Mouse (Mus musculus): ENCODE data around the gene Sdc3. TPM values are rescaled to one million over a fixed set of nuclear protein-coding genes. Genes with fewer than 3 reads are reported as not detected.

Gene Sdc3
- polyA plus RNA-seq, 1 experiment, result 14.2 TPM

DNA sequence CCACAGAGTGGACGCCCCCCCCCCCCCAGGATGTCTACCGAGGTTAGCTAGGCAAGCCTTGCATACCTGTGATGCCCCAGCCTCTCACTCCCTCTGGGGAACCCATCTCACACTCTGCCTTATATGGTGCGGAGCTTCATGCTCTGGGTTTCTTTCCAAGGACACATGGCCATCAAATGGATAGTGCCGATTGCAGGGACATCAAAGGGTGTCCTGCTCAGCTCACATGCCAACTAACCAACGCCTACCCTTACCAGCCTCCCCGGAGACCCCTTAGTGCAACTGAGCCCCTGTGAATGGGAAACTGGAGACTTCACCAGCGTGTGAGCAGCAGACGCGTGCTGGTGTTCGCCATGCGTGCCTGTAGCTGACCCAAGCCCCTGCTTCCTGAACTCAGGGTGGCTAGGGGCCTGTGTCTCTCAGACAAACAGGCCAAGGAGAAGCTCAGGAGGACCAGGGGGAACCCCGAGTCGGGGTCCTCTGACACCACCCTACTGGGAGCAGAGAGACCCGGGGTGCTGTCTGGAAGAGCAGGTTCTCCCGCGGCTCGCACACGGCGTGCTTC lies 444 bp upstream of the Sdc3 start:
- H3K36me3 ChIP-seq (ENCODE audit: control insufficient read depth, insufficient read depth, low read length), result no peaks in the 10 kb centered on the region
- H3K27me3 ChIP-seq (ENCODE audit: control insufficient read depth, insufficient read depth, low read length), result peaks cover 21% of the 10 kb centered on the region
- 6% methylated on average over 19 of the region's 19 CpGs for WGBS
- TF ChIP-seq CTCF (IDR thresholded peaks at IDR 0.05; ENCODE audit: extremely low read depth, insufficient read length, insufficient replicate concordance, low read depth, low read length) (no peak), POLR2A (IDR thresholded peaks at IDR 0.05; ENCODE audit: low read depth, low read length) (no peak)
- H3K4me1 ChIP-seq (ENCODE audit: control insufficient read depth, insufficient read depth, insufficient read length, low read length), result peaks cover 6% of the 10 kb centered on the region
- no peak overlapping the region for H3K27ac ChIP-seq (ENCODE audit: insufficient read depth, low read depth, low read length)
- H3K4me3 ChIP-seq (ENCODE audit: low read depth, low read length), result peak overlapping the region; percentile 54

DNA sequence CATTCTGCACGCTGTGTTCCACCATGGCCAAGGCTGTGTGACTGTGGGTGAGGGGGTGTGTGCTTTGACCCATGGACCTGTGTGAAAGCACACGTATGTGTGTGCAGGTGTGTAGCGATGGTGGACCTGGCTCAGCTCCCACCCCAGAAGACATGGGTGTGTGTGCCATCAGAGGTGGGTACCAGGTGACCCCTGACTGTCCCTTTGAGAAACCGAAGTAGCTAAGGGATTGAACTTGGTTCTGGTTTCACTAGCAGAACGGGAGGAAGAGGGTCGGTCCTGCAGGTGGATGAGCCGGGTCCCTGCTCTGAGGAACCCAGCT lies 804 bp downstream of the Sdc3 start:
- H3K27ac ChIP-seq (ENCODE audit: insufficient read depth, low read depth, low read length), result no peak overlapping the region
- WGBS, result 23% methylated on average over 7 of the region's 7 CpGs
- H3K4me1 ChIP-seq (ENCODE audit: control insufficient read depth, insufficient read depth, insufficient read length, low read length), result peaks cover 6% of the 10 kb centered on the region
- TF ChIP-seq CTCF (IDR thresholded peaks at IDR 0.05; ENCODE audit: extremely low read depth, insufficient read length, insufficient replicate concordance, low read depth, low read length), result no peak
- TF ChIP-seq POLR2A (IDR thresholded peaks at IDR 0.05; ENCODE audit: low read depth, low read length), result no peak
- H3K27me3 ChIP-seq (ENCODE audit: control insufficient read depth, insufficient read depth, low read length), result peaks cover 21% of the 10 kb centered on the region
- H3K36me3 ChIP-seq (ENCODE audit: control insufficient read depth, insufficient read depth, low read length), result no peaks in the 10 kb centered on the region
- peak overlapping the region; percentile 68 for H3K4me3 ChIP-seq (ENCODE audit: low read depth, low read length)

DNA sequence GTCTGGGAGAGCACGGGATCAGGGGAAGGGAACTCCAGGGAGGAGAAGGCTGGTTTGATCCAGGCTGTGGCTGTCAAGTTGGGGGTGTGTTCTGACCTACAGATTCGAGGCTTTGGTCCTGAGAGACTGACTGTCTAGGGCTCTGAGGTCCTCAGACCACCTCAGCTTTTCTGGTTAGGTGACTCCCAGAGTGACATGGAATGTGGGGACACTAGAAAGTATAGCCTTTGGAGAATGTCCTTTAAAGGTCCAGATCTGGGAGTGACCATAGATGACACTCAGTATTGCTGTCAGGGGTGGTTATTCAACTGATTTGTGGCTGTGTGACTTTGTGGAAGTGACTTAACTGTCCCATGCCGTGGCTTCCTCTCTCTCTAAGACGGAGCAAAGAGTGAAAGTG lies 2.4 kb downstream of the Sdc3 start:
- Histone ChIP-seq H3K27me3 (ENCODE audit: control insufficient read depth, insufficient read depth, low read length) (peaks cover 21% of the 10 kb centered on the region), H3K27ac (ENCODE audit: insufficient read depth, low read depth, low read length) (no peak overlapping the region)

DNA sequence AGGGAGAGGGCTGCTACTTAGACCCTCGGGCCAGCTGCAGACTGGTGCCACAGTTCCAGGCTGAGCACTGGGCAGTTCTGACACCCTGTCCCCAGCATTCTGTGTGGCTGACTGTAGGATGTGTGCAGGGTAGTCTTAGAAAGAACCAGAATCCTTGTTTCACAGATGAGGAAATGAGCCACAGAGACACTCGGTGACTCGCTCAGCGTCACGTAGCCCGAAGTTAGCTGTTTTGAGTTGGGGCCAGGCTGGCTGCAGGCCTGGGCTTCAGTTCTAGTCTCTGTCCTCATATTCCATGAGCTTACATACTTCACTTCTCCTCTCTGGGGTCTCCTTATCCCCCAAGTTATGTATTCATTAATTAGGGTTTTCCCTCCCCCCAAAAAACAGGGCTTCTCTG lies 3.6 kb downstream of the Sdc3 start:
- H3K27ac ChIP-seq (ENCODE audit: insufficient read depth, low read depth, low read length), result no peak overlapping the region
- H3K36me3 ChIP-seq (ENCODE audit: control insufficient read depth, insufficient read depth, low read length), result no peaks in the 10 kb centered on the region
- no peak overlapping the region for H3K4me3 ChIP-seq (ENCODE audit: low read depth, low read length)
- TF ChIP-seq POLR2A (IDR thresholded peaks at IDR 0.05; ENCODE audit: low read depth, low read length), result no peak
- TF ChIP-seq CTCF (IDR thresholded peaks at IDR 0.05; ENCODE audit: extremely low read depth, insufficient read length, insufficient replicate concordance, low read depth, low read length), result no peak
- WGBS, result 89% methylated on average over 6 of the region's 6 CpGs
- peaks cover 21% of the 10 kb centered on the region for H3K27me3 ChIP-seq (ENCODE audit: control insufficient read depth, insufficient read depth, low read length)
- H3K4me1 ChIP-seq (ENCODE audit: control insufficient read depth, insufficient read depth, insufficient read length, low read length), result peaks cover 9% of the 10 kb centered on the region

More for the DNA sequence above, 2.4 kb downstream of the Sdc3 start:
- 33% methylated on average over 4 of the region's 4 CpGs for WGBS
- H3K4me1 ChIP-seq (ENCODE audit: control insufficient read depth, insufficient read depth, insufficient read length, low read length), result peaks cover 9% of the 10 kb centered on the region
- no peak overlapping the region for H3K4me3 ChIP-seq (ENCODE audit: low read depth, low read length)
- TF ChIP-seq POLR2A (IDR thresholded peaks at IDR 0.05; ENCODE audit: low read depth, low read length), result no peak
- H3K36me3 ChIP-seq (ENCODE audit: control insufficient read depth, insufficient read depth, low read length), result no peaks in the 10 kb centered on the region

DNA sequence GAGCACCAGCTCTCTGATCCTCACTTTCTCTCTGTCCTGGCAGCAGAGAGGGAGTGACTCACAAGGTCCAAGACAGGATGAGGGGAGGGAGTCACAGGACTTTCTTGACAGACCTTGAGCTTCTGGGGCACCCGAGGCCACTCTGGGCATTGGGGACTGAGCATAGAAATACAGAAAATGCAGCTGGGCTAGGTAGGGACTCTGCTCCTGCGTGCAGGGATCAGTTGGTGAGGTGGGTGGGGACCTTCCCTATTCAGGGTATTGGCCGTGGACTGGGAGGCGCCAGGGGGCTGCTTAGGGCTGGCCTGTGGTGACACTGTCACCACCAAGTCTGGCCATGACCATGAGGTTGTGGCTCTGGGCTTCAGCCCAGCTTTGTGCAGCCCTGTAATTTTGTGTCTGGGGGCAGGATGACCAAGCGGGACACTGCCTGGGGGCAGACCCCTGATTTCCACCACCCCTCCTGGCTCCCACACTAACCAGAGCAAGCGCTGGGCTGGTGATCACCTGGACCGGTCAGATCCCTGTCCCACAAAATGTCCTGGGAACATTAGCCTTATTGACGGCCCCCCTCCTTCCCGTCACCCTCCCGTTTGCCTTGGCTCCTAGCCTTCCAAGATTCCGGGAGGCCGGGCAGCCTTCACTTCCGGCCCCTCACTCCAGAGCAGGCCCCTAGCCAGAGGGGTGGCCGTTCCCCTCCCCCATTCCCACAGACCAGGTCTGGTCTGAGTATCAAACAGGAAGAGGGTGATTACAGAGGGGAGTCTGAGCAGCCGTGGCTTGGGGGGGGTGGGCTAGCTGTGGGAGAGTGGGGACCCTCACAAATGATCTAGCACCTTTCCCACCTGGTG lies 5.1 kb downstream of the Sdc3 start:
- no peak overlapping the region for H3K4me3 ChIP-seq (ENCODE audit: low read depth, low read length)
- no peaks in the 10 kb centered on the region for H3K36me3 ChIP-seq (ENCODE audit: control insufficient read depth, insufficient read depth, low read length)
- H3K27me3 ChIP-seq (ENCODE audit: control insufficient read depth, insufficient read depth, low read length), result peaks cover 16% of the 10 kb centered on the region
- peaks cover 9% of the 10 kb centered on the region for H3K4me1 ChIP-seq (ENCODE audit: control insufficient read depth, insufficient read depth, insufficient read length, low read length)
- TF ChIP-seq CTCF (IDR thresholded peaks at IDR 0.05; ENCODE audit: extremely low read depth, insufficient read length, insufficient replicate concordance, low read depth, low read length), result no peak
- no peak for TF ChIP-seq POLR2A (IDR thresholded peaks at IDR 0.05; ENCODE audit: low read depth, low read length)
- WGBS, result 52% methylated on average over 15 of the region's 15 CpGs
- H3K27ac ChIP-seq (ENCODE audit: insufficient read depth, low read depth, low read length), result no peak overlapping the region

DNA sequence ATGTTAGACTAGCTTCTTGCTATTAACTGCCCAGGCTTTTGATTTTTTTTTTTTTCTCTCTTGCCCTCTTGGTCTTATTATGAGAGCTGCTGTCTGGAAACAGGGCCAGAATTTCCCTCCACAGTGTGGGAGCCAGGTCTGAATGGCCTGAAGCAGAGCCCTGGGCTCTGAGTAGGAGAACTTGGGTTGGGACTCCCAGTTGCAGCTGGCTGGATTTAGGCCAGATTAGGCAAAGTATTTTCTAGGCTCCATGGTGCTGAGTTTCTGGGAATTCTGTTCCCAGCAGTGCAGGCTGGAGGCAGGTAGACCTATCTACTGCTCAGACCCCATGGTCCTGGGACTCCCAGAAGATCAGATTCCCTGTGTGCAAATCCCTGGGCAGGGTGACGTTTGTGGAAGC lies 6.1 kb downstream of the Sdc3 start:
- H3K4me3 ChIP-seq (ENCODE audit: low read depth, low read length), result no peak overlapping the region
- no peaks in the 10 kb centered on the region for H3K36me3 ChIP-seq (ENCODE audit: control insufficient read depth, insufficient read depth, low read length)
- H3K27ac ChIP-seq (ENCODE audit: insufficient read depth, low read depth, low read length), result no peak overlapping the region
- no peak for TF ChIP-seq POLR2A (IDR thresholded peaks at IDR 0.05; ENCODE audit: low read depth, low read length)
- WGBS, result 67% methylated on average over 1 of the region's 1 CpGs
- H3K4me1 ChIP-seq (ENCODE audit: control insufficient read depth, insufficient read depth, insufficient read length, low read length), result peaks cover 6% of the 10 kb centered on the region
- H3K27me3 ChIP-seq (ENCODE audit: control insufficient read depth, insufficient read depth, low read length), result peaks cover 8% of the 10 kb centered on the region

DNA sequence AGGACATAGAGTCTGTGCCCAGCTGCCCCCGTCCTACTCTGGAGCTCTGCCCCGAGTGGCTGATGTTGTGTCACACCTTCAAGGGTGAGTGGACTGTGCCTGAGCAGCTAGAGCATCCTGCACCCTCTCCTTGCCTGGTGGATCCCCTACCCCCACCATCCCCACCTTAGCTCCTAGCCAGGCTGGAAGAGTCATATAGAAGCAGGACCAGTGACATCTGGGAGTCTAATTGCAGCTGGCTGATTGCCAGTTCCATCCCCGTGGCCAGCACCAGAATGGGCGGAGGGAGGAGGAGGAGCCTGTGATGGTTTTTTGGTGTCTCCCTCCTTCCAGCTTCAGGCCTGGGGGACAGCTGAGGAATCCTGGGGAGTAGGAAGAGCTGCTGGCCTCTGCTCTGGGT lies 6.8 kb downstream of the Sdc3 start:
- no peaks in the 10 kb centered on the region for H3K36me3 ChIP-seq (ENCODE audit: control insufficient read depth, insufficient read depth, low read length)
- no peak for TF ChIP-seq CTCF (IDR thresholded peaks at IDR 0.05; ENCODE audit: extremely low read depth, insufficient read length, insufficient replicate concordance, low read depth, low read length)
- no peak overlapping the region for H3K4me3 ChIP-seq (ENCODE audit: low read depth, low read length)
- H3K27me3 ChIP-seq (ENCODE audit: control insufficient read depth, insufficient read depth, low read length), result peaks cover 4% of the 10 kb centered on the region
- peaks cover 6% of the 10 kb centered on the region for H3K4me1 ChIP-seq (ENCODE audit: control insufficient read depth, insufficient read depth, insufficient read length, low read length)
- H3K27ac ChIP-seq (ENCODE audit: insufficient read depth, low read depth, low read length), result no peak overlapping the region
- WGBS, result 32% methylated on average over 4 of the region's 4 CpGs
